Mouse (Mus musculus) liver, embryonic 14.5 days (tissue): ENCODE data around the gene Ascc3. TPM values are rescaled to one million over a fixed set of nuclear protein-coding genes. Genes with fewer than 3 reads are reported as not detected.

ENCODE experiments used
- ATAC-seq: fragments of 200-750 bp; cut with Nextera tagmentation; 2 replicates; pipeline ENCODE4 v1.8.0; 2017; ENCODE audit warnings: moderate number of reproducible peaks, mild to moderate bottlenecking, moderate library complexity; ENCODE audit not compliant: insufficient read depth
- DNase-seq, 3 experiments: peaks; one replicate each; pipeline ENCODE4 v3.0.0-alpha.2; 2012 to 2013; ENCODE audit warnings: low read depth in 3 of 3, low spot score in 3 of 3
- H3K27ac ChIP-seq: fragments of 300-500 bp; sonication (generic); 2 replicates; pipeline ENCODE4 v1.5.1; 2014; ENCODE audit warnings: moderate library complexity, mild to moderate bottlenecking, control low read depth, inconsistent platforms
- H3K27me3 ChIP-seq: fragments of 300-500 bp; sonication (generic); 2 replicates; pipeline ENCODE4 v1.6.1; 2014; ENCODE audit warnings: mild to moderate bottlenecking, low read length, moderate library complexity; ENCODE audit not compliant: control insufficient read depth, insufficient read depth
- H3K36me3 ChIP-seq: fragments of 300-500 bp; sonication (generic); replicated peaks from 2 replicates; pipeline ENCODE4 v1.6.1; 2014; ENCODE audit warnings: low read depth; ENCODE audit not compliant: control insufficient read depth, insufficient read depth
- H3K4me1 ChIP-seq, 2 experiments: fragments of 200-500 bp in 1 of 2; fragments of 300-500 bp in 1 of 2; sonication (generic) in 1 of 2; replicated peaks; 2 replicates each; pipeline ENCODE4 v1.6.1; 2012 to 2014; ENCODE audit warnings: antibody characterized with exemption in 1 of 2, inconsistent platforms in 1 of 2, low read length in 1 of 2; ENCODE audit not compliant: control insufficient read depth in 2 of 2, insufficient read depth in 2 of 2
- H3K4me2 ChIP-seq: fragments of 300-500 bp; sonication (generic); 2 replicates; pipeline ENCODE4 v1.6.1; 2014; ENCODE audit warnings: low read depth, mild to moderate bottlenecking, control low read depth, moderate library complexity
- H3K4me3 ChIP-seq, 2 experiments: fragments of 200-500 bp in 1 of 2; fragments of 300-500 bp in 1 of 2; sonication (generic) in 1 of 2; 2 replicates each; pipeline ENCODE4 v1.5.1; 2012 to 2014; ENCODE audit warnings: low read depth in 2 of 2, low read length in 2 of 2, mild to moderate bottlenecking in 2 of 2, control low read depth in 1 of 2, inconsistent platforms in 1 of 2, moderate library complexity in 1 of 2; ENCODE audit not compliant: insufficient read depth in 1 of 2
- H3K9ac ChIP-seq: fragments of 300-500 bp; sonication (generic); replicated peaks from 2 replicates; pipeline ENCODE4 v1.6.1; 2014; ENCODE audit warnings: mild to moderate bottlenecking, control low read depth, moderate library complexity
- H3K9me3 ChIP-seq: fragments of 300-500 bp; sonication (generic); 2 replicates; pipeline ENCODE4 v1.6.1; 2016; ENCODE audit warnings: low read length, mixed read lengths; ENCODE audit not compliant: control insufficient read depth
- CTCF ChIP-seq: IDR thresholded peaks from 2 replicates; pipeline ENCODE4 v1.5.1; 2016; ENCODE audit warnings: antibody characterized with exemption, low read depth, control low read depth
- EP300 ChIP-seq: IDR thresholded peaks from 2 replicates; pipeline ENCODE4 v1.6.1; 2016; ENCODE audit warnings: antibody characterized with exemption, low read depth
- WGBS: fragments of 180-500 bp; shearing (Covaris S2); extraction: QIAGEN DNeasy Blood & Tissue Kit; methylation state at CpG from one replicate; pipeline ENCODE4 v1.1.7; 2014; ENCODE audit not compliant: insufficient replicate concordance; 5-methylcytosine and 5-hydroxymethylcytosine counted together
- polyA plus RNA-seq, 2 experiments: library from polyadenylated mRNA; depleted of rRNA in 1 of 2; stranded (reverse) in 1 of 2; unstranded in 1 of 2; fragments of >200 nt; fragmentation: Nextera tagmentation in 1 of 2; extraction: Ambion mirVana in 1 of 2; gene quantifications; 2 replicates each; pipeline versions ENCODE4 v1.2.1 to v1.2.3; 2012 to 2014

Ascc3 gene
- polyA plus RNA-seq, 2 experiments: 12.2 to 13.7 TPM

DNA sequence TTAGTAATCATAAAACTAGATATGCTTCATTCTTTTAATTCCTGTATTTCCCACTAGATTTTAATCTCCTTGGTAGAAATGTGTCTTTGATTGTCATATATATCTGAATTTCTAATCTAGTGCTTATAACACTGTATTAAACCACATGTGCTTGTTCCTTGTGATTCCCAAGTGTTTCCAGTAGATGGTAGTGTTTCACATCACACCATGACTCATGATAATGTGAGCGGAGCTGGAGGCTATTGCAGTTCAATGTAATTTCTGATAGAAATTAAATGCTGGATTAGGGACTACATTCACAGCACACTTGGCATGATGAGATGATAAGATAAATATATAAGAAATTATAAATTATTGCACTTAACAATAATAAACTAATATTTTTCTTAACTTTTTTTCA is 64.9 kb downstream of the Ascc3 start:
- Histone ChIP-seq H3K4me1 (no peaks in the 10 kb centered on the region), H3K27ac (no peak overlapping the region), H3K9me3 (no peaks in the 10 kb centered on the region), H3K27me3 (no peaks in the 10 kb centered on the region), H3K9ac (no peak overlapping the region), H3K4me2 (no peak overlapping the region), H3K36me3 (no peaks in the 10 kb centered on the region), H3K4me3 (no peak overlapping the region)
- DNase-seq (peak; percentile 6 to 41 (median 31)), ATAC-seq (peak; percentile 47; the same call in 1 of the 2 replicates)
- TF ChIP-seq CTCF (peak; percentile 50; the same call in 1 of the 2 replicates), EP300 (no peak)
- WGBS: 32% methylated on average over 1 of the region's 1 CpGs

GRCm38 (mm10) chr10:50671517-50671916 is 79.0 kb downstream of the Ascc3 start:
- Histone ChIP-seq H3K4me2 (no peak overlapping the region), H3K27ac (no peak overlapping the region), H3K27me3 (no peaks in the 10 kb centered on the region), H3K9ac (no peak overlapping the region), H3K9me3 (no peaks in the 10 kb centered on the region), H3K36me3 (no peaks in the 10 kb centered on the region), H3K4me3 (no peak overlapping the region), H3K4me1 (no peaks in the 10 kb centered on the region)
- no peak for ATAC-seq
- TF ChIP-seq CTCF: no peak
- TF ChIP-seq EP300: no peak
- DNase-seq: no peak
- 79% methylated on average over 5 of the region's 5 CpGs for WGBS

DNA sequence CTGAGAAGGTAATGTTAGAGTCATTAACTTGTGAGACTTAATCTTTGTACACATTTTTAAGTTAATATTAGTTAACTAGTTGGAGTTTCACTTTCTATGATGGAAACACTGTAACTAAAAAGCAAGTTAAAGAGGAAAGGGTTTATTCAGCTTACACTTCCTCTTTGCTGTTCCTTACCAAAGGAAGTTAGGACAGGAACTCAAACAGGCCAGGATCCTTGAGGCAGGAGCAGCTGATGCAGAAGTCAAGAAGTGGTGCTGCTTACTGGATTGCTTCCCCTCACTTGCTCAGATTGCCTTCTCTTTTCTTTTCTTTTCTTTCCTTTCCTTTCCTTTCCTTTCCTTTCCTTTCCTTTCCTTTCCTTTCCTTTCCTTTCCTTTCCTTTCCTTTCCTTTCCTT is 97.9 kb downstream of the Ascc3 start:
- Histone ChIP-seq H3K27ac (no peak overlapping the region), H3K4me1 (no peaks in the 10 kb centered on the region), H3K36me3 (no peaks in the 10 kb centered on the region), H3K9me3 (no peaks in the 10 kb centered on the region), H3K4me3 (no peak overlapping the region), H3K27me3 (no peaks in the 10 kb centered on the region), H3K9ac (no peak overlapping the region), H3K4me2 (no peak overlapping the region)
- ATAC-seq: no peak
- no peak for DNase-seq
- TF ChIP-seq CTCF (no peak), EP300 (no peak)

- no peaks in the 10 kb centered on the region for H3K36me3 ChIP-seq
- no peak overlapping the region for H3K9ac ChIP-seq
- no peak overlapping the region for H3K4me3 ChIP-seq
- no peak overlapping the region for H3K27ac ChIP-seq
- TF ChIP-seq CTCF: peak; percentile 55
- TF ChIP-seq EP300: no peak
- H3K9me3 ChIP-seq: no peaks in the 10 kb centered on the region
- H3K4me1 ChIP-seq: peaks cover 9% of the 10 kb centered on the region in 2 experiments
- 56% methylated on average over 4 of the region's 4 CpGs for WGBS
- peak in 2 of 3 experiments; percentile 30 to 40 for DNase-seq
- no peak overlapping the region for H3K4me2 ChIP-seq
- no peak for ATAC-seq
- no peaks in the 10 kb centered on the region for H3K27me3 ChIP-seq
These were observed 106.5 kb downstream of the Ascc3 start for GRCm38 (mm10) chr10:50698836-50699433.

- no peak for TF ChIP-seq CTCF
- peak; percentile 93 for TF ChIP-seq EP300
- Histone ChIP-seq H3K27me3 (no peaks in the 10 kb centered on the region), H3K36me3 (no peaks in the 10 kb centered on the region), H3K27ac (peak overlapping the region; percentile 51), H3K4me3 (no peak overlapping the region), H3K9me3 (no peaks in the 10 kb centered on the region), H3K9ac (no peak overlapping the region), H3K4me2 (peak overlapping the region; percentile 18), H3K4me1 (peaks cover 9 to 10% of the 10 kb centered on the region in 2 experiments)
- peak; percentile 68 to 81 (median 71) for DNase-seq
- peak; percentile 93 for ATAC-seq
- 10% methylated on average over 2 of the region's 2 CpGs for WGBS
These were observed 109.3 kb downstream of the Ascc3 start for GRCm38 (mm10) chr10:50701736-50702135.
